Mouse (Mus musculus): ENCODE measurements around the gene Olfr803.

The Olfr803 gene

DNA sequence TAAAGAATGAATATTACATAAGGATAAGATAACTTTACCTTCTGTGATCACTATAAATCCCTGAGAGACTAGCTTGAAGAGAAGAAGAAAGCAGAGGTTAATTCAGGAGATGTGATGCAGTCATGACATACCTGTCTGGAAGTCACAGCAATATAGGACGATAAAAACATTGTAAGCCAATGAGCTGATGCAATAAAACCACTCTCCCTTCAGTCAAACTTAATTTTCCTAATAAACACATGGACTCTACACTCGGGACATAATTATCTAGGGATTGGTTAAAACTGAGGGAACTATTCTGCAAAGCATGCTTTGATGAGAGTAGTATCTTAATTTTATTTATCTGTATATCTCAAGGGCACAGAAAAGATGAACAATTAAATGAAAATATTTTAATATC lies at the start of gene Olfr803:
TSS of gene Olfr803 (minus strand) at position 101 of the 400 bp plus-strand sequence.
- no peak for DNase-seq (ENCODE audit: extremely low spot score, low read depth, low spot score)

DNA sequence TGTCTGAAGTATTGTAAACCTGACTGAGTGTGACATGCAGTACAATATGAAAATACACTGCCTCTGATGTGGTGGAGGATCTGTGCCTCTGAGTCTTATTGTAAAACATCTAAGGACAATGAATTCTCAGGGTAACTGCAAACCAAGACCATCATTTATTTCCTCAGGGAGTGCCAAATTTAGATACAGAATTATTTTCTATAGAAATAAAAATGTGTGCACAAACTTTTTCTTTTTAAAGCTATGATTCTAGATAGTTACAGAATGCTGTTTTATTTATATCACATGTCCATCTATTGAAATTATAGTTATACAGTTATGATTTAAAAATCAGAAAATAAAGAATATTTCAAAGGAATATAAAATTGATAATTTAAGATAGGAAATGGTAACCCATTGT lies 47.7 kb upstream of the Olfr803 start, which contains the start of gene Olfr806:
TSS of gene Olfr806 (minus strand) at position 101 of the 400 bp plus-strand sequence.
- DNase-seq (ENCODE audit: extremely low spot score, low read depth, low spot score): no peak

DNA sequence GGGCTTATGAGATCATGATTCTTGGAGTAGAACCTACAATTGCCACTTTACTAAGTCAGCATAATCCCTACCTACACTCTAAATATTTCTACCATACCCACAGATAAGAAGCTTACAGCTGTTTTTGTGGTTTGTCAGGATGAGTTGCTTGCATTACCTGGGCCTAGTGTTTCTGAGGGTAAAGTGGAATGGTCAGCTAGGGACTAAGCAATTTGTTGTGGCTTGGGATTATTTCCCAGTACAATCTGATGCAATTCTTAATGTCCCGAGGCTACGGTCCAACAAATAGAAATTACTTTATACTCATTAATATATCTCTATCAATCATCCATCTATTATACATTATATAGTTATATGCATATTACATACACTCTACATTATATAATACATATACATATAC lies 35.2 kb upstream of the Olfr803 start, which contains the start of gene Olfr805:
TSS of gene Olfr805 (minus strand) at position 101 of the 400 bp plus-strand sequence.
- no peak for DNase-seq (ENCODE audit: extremely low spot score, low read depth, low spot score)

DNA sequence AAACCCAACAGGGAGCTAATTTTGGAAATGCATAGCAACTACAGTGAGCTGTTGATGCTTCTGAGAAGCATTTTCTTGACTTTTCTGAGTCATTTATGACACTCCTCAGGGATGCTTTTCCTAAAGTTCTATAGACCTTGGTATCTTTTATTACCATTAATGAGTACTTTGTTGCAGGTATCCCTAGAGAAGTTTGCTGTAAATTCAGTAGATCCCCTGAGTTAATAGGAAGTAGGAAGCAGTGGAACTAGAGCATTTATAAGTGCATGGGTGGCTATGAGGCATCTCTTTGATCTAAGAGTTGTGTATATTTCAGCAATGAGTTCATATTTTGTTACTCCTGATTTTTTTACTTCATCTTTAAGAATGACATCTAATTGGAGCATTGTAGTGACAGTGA lies 8.8 kb upstream of the Olfr803 start, which contains the start of gene Olfr804:
TSS of gene Olfr804 (plus strand) at position 301 of the 400 bp plus-strand sequence.
- no peak for DNase-seq (ENCODE audit: extremely low spot score, low read depth, low spot score)

DNA sequence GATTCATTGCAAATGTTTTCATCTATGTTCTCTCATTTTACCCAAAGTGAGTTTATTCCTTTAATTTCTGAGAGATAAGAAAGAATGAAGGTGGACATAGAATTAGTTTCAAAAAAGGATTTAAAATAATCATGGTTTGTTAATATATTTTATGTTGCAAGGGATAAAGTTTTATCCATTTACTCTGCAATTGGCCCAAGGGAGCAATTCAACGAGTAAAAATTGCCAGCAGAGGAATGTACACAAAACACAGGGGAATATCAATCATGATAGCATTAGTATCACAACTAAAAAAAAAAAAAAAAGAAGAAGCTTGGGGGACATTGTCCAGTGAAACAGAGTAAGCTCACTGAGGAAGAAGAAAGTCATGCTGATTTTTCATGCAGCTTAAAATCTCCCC lies 6.0 kb downstream of the Olfr803 start, which contains the start of gene Olfr802:
TSS of gene Olfr802 (minus strand) at position 101 of the 400 bp plus-strand sequence.
- DNase-seq (ENCODE audit: extremely low spot score, low read depth, low spot score): no peak

DNA sequence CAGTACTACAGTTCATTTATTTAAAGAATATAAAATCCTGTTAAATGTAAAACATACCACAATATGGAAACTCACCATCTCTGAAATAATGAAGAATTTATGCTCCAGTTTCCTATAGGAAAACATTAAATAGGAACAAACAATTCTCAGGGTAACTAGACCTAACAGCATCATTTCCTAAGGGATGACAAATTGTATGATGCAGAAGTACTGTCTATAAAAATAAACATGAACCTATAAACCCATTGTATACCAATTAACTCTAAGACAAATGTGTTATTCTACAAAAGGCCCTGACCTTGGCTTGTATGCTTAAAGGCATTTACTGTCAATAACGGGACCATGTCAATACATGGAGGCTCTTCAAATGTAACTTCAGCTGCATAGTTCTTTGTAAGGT lies 20.3 kb downstream of the Olfr803 start, which contains the start of gene Olfr801:
TSS of gene Olfr801 (minus strand) at position 101 of the 400 bp plus-strand sequence.
- no peak for DNase-seq (ENCODE audit: extremely low spot score, low read depth, low spot score)

DNA sequence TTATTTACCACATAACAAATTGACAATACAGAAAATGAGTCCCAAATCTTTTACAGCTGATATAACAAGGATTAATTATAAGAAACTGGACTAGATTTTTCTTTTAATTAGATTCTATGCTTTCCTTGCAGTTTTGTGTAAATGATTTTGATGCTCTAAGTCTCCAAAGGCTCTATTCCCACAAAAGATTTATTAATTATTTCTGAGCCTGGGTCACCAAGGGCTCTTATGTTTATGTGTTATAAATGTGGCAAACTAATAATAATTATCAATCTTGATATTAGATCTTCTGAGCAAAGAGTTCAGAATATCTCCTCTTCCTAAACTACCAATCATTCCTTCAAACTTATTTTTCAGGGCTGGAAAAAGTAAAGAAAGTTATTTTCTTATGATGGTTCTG lies 36.7 kb downstream of the Olfr803 start, which contains the start of gene Olfr800:
TSS of gene Olfr800 (plus strand) at position 301 of the 400 bp plus-strand sequence.
- no peak for DNase-seq (ENCODE audit: extremely low spot score, low read depth, low spot score)

DNA sequence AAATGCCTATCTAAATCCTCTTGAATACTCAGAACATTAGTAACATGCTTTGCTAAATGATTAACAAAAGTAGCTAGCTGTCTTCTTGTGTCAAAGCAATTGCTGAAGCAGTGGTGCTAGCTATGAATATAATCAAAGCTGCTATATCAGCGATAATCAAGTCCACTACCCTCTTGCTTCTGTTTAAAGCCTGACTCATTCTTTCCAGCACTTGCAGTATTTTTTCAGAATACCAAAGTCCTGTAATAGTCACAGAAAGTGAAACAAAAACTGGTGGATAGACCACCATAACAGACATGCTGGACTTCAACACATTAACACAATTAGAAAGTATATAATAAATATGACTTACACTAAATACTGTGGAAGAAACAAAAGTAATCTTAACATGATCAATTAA lies 42.3 kb downstream of the Olfr803 start:
- no peak for DNase-seq (ENCODE audit: extremely low spot score, low read depth, low spot score)

Data from hindlimb bud, embryonic 11.5 days (tissue).